Mouse (Mus musculus) CH12.LX (cell line): ENCODE results near the gene Foxc2. TPM values are rescaled to one million over a fixed set of nuclear protein-coding genes. Genes with fewer than 3 reads are reported as not detected.

ENCODE experiments used
- DNase-seq: peaks from one replicate; pipeline ENCODE4 v3.0.0-alpha.2; 2013; ENCODE audit errors: extremely low read depth
- H3K27ac ChIP-seq: 2 replicates; pipeline ENCODE4 v1.5.1; 2012; ENCODE audit warnings: low read depth, mild to moderate bottlenecking, control low read depth, moderate library complexity; ENCODE audit not compliant: insufficient read depth
- H3K27me3 ChIP-seq: replicated peaks from 2 replicates; pipeline ENCODE3; 2012; ENCODE audit warnings: inconsistent platforms
- H3K36me3 ChIP-seq, 2 experiments: replicated peaks in 1 of 2; 2 replicates each; pipeline versions ENCODE3 to v1.6.1; 2012; ENCODE audit warnings: inconsistent platforms in 1 of 2, low read length in 1 of 2, mild to moderate bottlenecking in 1 of 2, mixed read lengths in 1 of 2, moderate library complexity in 1 of 2; ENCODE audit not compliant: control insufficient read depth in 1 of 2, insufficient read depth in 1 of 2
- H3K4me1 ChIP-seq, 2 experiments: 2 replicates each; pipeline ENCODE4 v1.6.1; 2012; ENCODE audit warnings: inconsistent platforms in 1 of 2, moderate library complexity in 1 of 2; ENCODE audit not compliant: insufficient read depth in 2 of 2, control insufficient read depth in 1 of 2
- H3K4me2 ChIP-seq: 2 replicates; pipeline ENCODE4 v1.6.1; 2012; ENCODE audit warnings: low read depth, mild to moderate bottlenecking, control low read depth; ENCODE audit not compliant: poor library complexity, insufficient read depth, severe bottlenecking
- H3K4me3 ChIP-seq, 3 experiments: fragments of 150-350 bp in 1 of 3; sonication (generic) in 1 of 3; replicated peaks in 1 of 3; 2 replicates each; pipeline versions ENCODE3 to v1.5.1; 2011 to 2012; ENCODE audit warnings: low read depth in 2 of 3, low read length in 2 of 3, mild to moderate bottlenecking in 2 of 3, moderate library complexity in 2 of 3, control low read depth in 1 of 3, improper control_type of control experiment in 1 of 3, inconsistent platforms in 1 of 3, mixed read lengths in 1 of 3; ENCODE audit not compliant: poor library complexity in 1 of 3
- H3K79me2 ChIP-seq: replicated peaks from 2 replicates; pipeline ENCODE4 v1.6.1; 2012; ENCODE audit warnings: mild to moderate bottlenecking, moderate library complexity; ENCODE audit not compliant: control insufficient read depth, poor library complexity, insufficient read depth, severe bottlenecking; ENCODE audit errors: extremely low read depth
- H3K9ac ChIP-seq: 2 replicates; pipeline ENCODE4 v1.6.1; 2012; ENCODE audit warnings: low read depth, mild to moderate bottlenecking, control low read depth, moderate library complexity; ENCODE audit not compliant: insufficient read depth
- H3K9me3 ChIP-seq: replicated peaks from 2 replicates; pipeline ENCODE3; 2012; ENCODE audit warnings: low read length, inconsistent platforms, mixed read lengths
- BHLHE40 ChIP-seq: IDR thresholded peaks from 2 replicates; pipeline ENCODE4 v1.6.1; 2011; ENCODE audit warnings: mild to moderate bottlenecking, low read depth, low read length, improper control_type of control experiment
- CHD2 ChIP-seq: IDR thresholded peaks from 2 replicates; pipeline ENCODE4 v1.6.1; 2011; ENCODE audit warnings: low read length, improper control_type of control experiment
- CTCF ChIP-seq, 2 experiments: IDR thresholded peaks in 1 of 2; conservative IDR thresholded peaks in 1 of 2; 2 replicates each; pipeline ENCODE4 v1.5.1; 2011 to 2012; ENCODE audit warnings: low read depth in 2 of 2, low read length in 2 of 2, improper control_type of control experiment in 1 of 2, inconsistent platforms in 1 of 2, mild to moderate bottlenecking in 1 of 2, moderate library complexity in 1 of 2
- E2F4 ChIP-seq: IDR thresholded peaks from 2 replicates; pipeline ENCODE4 v1.6.1; 2011; ENCODE audit warnings: low read depth, low read length, improper control_type of control experiment; ENCODE audit not compliant: insufficient replicate concordance
- ELF1 ChIP-seq: IDR thresholded peaks from 2 replicates; pipeline ENCODE4 v1.6.1; 2014; ENCODE audit warnings: low read depth, mild to moderate bottlenecking, inconsistent platforms, low read length, improper control_type of control experiment
- GABPA ChIP-seq: IDR thresholded peaks from 2 replicates; pipeline ENCODE4 v1.6.1; 2012; ENCODE audit warnings: low read depth, low read length, improper control_type of control experiment, inconsistent platforms; ENCODE audit not compliant: insufficient replicate concordance
- JUND ChIP-seq: conservative IDR thresholded peaks from 2 replicates; pipeline ENCODE4 v1.6.1; 2011; ENCODE audit warnings: low read depth, low read length, improper control_type of control experiment
- MAX ChIP-seq: IDR thresholded peaks from 2 replicates; pipeline ENCODE4 v1.6.1; 2011; ENCODE audit warnings: low read length, improper control_type of control experiment
- MAZ ChIP-seq: IDR thresholded peaks from 2 replicates; pipeline ENCODE4 v1.6.1; 2012; ENCODE audit warnings: low read depth, mild to moderate bottlenecking, inconsistent platforms, low read length, improper control_type of control experiment, moderate library complexity
- MXI1 ChIP-seq: IDR thresholded peaks from 2 replicates; pipeline ENCODE4 v1.6.1; 2011; ENCODE audit warnings: mild to moderate bottlenecking, low read depth, low read length, improper control_type of control experiment
- NRF1 ChIP-seq: IDR thresholded peaks from 2 replicates; pipeline ENCODE4 v1.6.1; 2014; ENCODE audit warnings: low read depth, mild to moderate bottlenecking, inconsistent platforms, low read length, improper control_type of control experiment, moderate library complexity
- POLR2AphosphoS2 ChIP-seq: IDR thresholded peaks from 2 replicates; pipeline ENCODE4 v1.6.1; 2011; ENCODE audit warnings: low read depth, low read length, improper control_type of control experiment
- RAD21 ChIP-seq: IDR thresholded peaks from 2 replicates; pipeline ENCODE4 v1.6.1; 2011; ENCODE audit warnings: low read depth, mild to moderate bottlenecking, low read length, improper control_type of control experiment, moderate library complexity
- RCOR1 ChIP-seq: conservative IDR thresholded peaks from 2 replicates; pipeline ENCODE4 v1.6.1; 2012; ENCODE audit warnings: low read depth, mild to moderate bottlenecking, inconsistent platforms, low read length, improper control_type of control experiment
- UBTF ChIP-seq: IDR thresholded peaks from 2 replicates; pipeline ENCODE4 v1.6.1; 2012; ENCODE audit warnings: low read depth, mild to moderate bottlenecking, inconsistent platforms, low read length, improper control_type of control experiment, moderate library complexity
- USF1 ChIP-seq: IDR thresholded peaks from 2 replicates; pipeline ENCODE4 v1.6.1; 2014; ENCODE audit warnings: low read depth, mild to moderate bottlenecking, inconsistent platforms, low read length, improper control_type of control experiment
- USF2 ChIP-seq: conservative IDR thresholded peaks from 2 replicates; pipeline ENCODE4 v1.6.1; 2011; ENCODE audit warnings: low read depth, low read length, improper control_type of control experiment
- ZMIZ1 ChIP-seq: IDR thresholded peaks from 2 replicates; pipeline ENCODE4 v1.6.1; 2012; ENCODE audit warnings: low read depth, mild to moderate bottlenecking, inconsistent platforms, low read length, improper control_type of control experiment
- dilution Hi-C: fragments of 300-500 bp; cut with MboI; formaldehyde crosslinking; loops from 2 replicates; pipeline ENCODE4 v1.14.3; 2020; ENCODE audit warnings: low sequenced_read_pairs; ENCODE audit not compliant: extremely low pct_unique_long_range_greater_than_20kb, extremely low pct_ligation_motif_present
- in situ Hi-C: fragments of 300-500 bp; cut with MboI; formaldehyde crosslinking; loops from 3 replicates; pipeline ENCODE4 v1.14.3; 2019; ENCODE audit warnings: low sequenced_read_pairs, low pct_ligation_motif_present, low pct_unique_long_range_greater_than_20kb, mixed read lengths
- polyA plus RNA-seq: library from polyadenylated mRNA; unstranded; fragments of >175 nt; gene quantifications from 2 replicates; pipeline ENCODE4 v1.2.1, GENCODE M21; 2012; ENCODE audit warnings: low read depth; ENCODE audit not compliant: insufficient read length
- total RNA-seq, 2 experiments: library from RNA; depleted of rRNA; stranded (reverse); fragments of 300-350 nt in 1 of 2; fragments of >200 nt in 1 of 2; gene quantifications; 2 replicates each; pipeline ENCODE4 v1.2.3; 2012 to 2014

Foxc2 gene
- total and polyA plus RNA-seq, 3 experiments = not detected

DNA sequence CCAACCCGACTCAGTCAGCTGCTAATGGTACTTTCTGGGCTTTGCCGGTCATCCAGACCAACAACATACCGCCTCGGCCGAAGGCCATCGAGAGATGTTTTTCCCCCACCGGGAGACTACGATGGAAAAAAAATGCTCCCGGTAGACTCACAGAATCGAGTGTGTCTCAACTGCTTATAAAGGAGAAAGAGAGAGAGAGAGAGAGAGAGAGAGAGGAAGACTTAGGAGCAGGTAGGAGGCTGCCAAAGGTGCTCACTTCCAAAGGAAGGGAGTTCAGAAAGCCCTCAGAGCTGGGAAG is 41.2 kb upstream of the Foxc2 start:
- TF ChIP-seq E2F4 (no peak), GABPA (no peak), RAD21 (no peak), CTCF (conservative IDR thresholded peaks at IDR 0.05 in 1 of 2, IDR thresholded peaks at IDR 0.05 in 1 of 2; ENCODE audit: low read depth in 2 of 2, low read length in 2 of 2) (no peak), MAZ (no peak), MAX (no peak), NRF1 (no peak), BHLHE40 (no peak), POLR2AphosphoS2 (no peak), CHD2 (no peak), MXI1 (no peak), ELF1 (no peak), USF1 (no peak), UBTF (no peak), ZMIZ1 (no peak), JUND (no peak)
- Histone ChIP-seq H3K36me3 (no peaks in the 10 kb centered on the region), H3K4me2 (no peak overlapping the region), H3K9me3 (no peaks in the 10 kb centered on the region), H3K79me2 (no peaks in the 10 kb centered on the region), H3K9ac (no peak overlapping the region), H3K4me1 (no peaks in the 10 kb centered on the region), H3K4me3 (no peak overlapping the region), H3K27ac (no peak overlapping the region), H3K27me3 (peaks cover 95% of the 10 kb centered on the region)
- no peak for DNase-seq
- dilution Hi-C loops = no loop called here
- in situ Hi-C loops = no loop called here

DNA sequence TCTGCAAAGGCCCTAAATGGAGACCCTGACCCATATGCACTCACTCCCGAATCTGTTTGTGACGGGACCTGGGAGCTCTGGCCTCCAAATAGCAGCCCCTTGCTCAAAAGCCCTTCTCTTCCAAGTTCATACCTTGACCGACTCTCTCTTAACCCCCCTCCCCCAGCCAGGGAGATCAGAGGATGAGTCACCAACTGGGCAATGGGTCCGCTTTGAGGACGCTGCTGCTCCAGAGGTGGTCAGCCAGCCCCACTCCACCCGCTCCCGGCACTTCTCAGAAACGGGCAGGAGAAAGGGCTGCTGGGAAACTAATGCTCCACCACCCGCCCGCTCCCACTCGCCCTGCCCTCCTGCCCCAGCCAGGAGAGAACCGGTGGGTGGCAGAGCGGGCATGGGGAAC is 40.0 kb upstream of the Foxc2 start:
- Histone ChIP-seq H3K9ac (no peak overlapping the region), H3K4me1 (no peaks in the 10 kb centered on the region), H3K4me2 (0 out of 2 replicates have a peak overlapping the region, but pooled peaks have one; percentile 0), H3K27me3 (peaks cover 95% of the 10 kb centered on the region), H3K36me3 (no peaks in the 10 kb centered on the region), H3K27ac (no peak overlapping the region), H3K9me3 (peaks cover 5% of the 10 kb centered on the region), H3K79me2 (no peaks in the 10 kb centered on the region), H3K4me3 (no peak overlapping the region)
- in situ Hi-C loops (no loop called here), dilution Hi-C loops (no loop called here)
- DNase-seq = no peak
- TF ChIP-seq MXI1 = no peak
- TF ChIP-seq RCOR1 = no peak
- no peak for TF ChIP-seq USF2
